Mouse (Mus musculus) intestine, postnatal 0 days (tissue): ENCODE data around the gene Utp15. TPM values are rescaled to one million over a fixed set of nuclear protein-coding genes. Genes with fewer than 3 reads are reported as not detected.

Experiments
- ATAC-seq: fragments of 200-750 bp; cut with Nextera tagmentation; 2 replicates; pipeline ENCODE4 v1.8.0; 2017; ENCODE audit warnings: mild to moderate bottlenecking, moderate TSS enrichment, moderate library complexity
- H3K27ac ChIP-seq: fragments of 300-500 bp; sonication (generic); 2 replicates; pipeline ENCODE4 v1.5.1; 2014; ENCODE audit warnings: mild to moderate bottlenecking, low read depth, low read length, moderate library complexity
- H3K27me3 ChIP-seq: fragments of 300-500 bp; sonication (generic); replicated peaks from 2 replicates; pipeline ENCODE4 v1.6.1; 2014; ENCODE audit warnings: low read length, mixed read lengths; ENCODE audit not compliant: control insufficient read depth, insufficient read depth
- H3K36me3 ChIP-seq: fragments of 300-500 bp; sonication (generic); 2 replicates; pipeline ENCODE4 v1.6.1; 2014; ENCODE audit warnings: mild to moderate bottlenecking, moderate library complexity; ENCODE audit not compliant: control insufficient read depth, insufficient read depth
- H3K4me1 ChIP-seq: fragments of 300-500 bp; sonication (generic); replicated peaks from 2 replicates; pipeline ENCODE4 v1.6.1; 2014; ENCODE audit warnings: antibody characterized with exemption, low read length, mixed read lengths; ENCODE audit not compliant: control insufficient read depth, insufficient read depth
- H3K4me2 ChIP-seq: fragments of 300-500 bp; sonication (generic); replicated peaks from 2 replicates; pipeline ENCODE4 v1.6.1; 2014; ENCODE audit warnings: low read depth, mild to moderate bottlenecking, moderate library complexity
- H3K4me3 ChIP-seq: fragments of 300-500 bp; sonication (generic); 2 replicates; pipeline ENCODE4 v1.5.1; 2014; ENCODE audit warnings: low read depth, low read length
- H3K9ac ChIP-seq: fragments of 300-500 bp; sonication (generic); 2 replicates; pipeline ENCODE4 v1.6.1; 2014; ENCODE audit warnings: mild to moderate bottlenecking, low read depth, low read length
- H3K9me3 ChIP-seq: fragments of 300-500 bp; sonication (generic); 2 replicates; pipeline ENCODE4 v1.6.1; 2016; ENCODE audit warnings: mixed run types; ENCODE audit not compliant: control insufficient read depth
- CTCF ChIP-seq: sonication (generic); IDR thresholded peaks from 2 replicates; pipeline ENCODE4 v1.5.1; 2016; ENCODE audit warnings: low read depth, mild to moderate bottlenecking, control low read depth, antibody characterized with exemption, moderate library complexity
- WGBS: fragments of 180-500 bp; shearing (Covaris S2); extraction: QIAGEN DNeasy Blood & Tissue Kit; methylation state at CpG from one replicate; pipeline ENCODE4 v1.1.7; 2014; 5-methylcytosine and 5-hydroxymethylcytosine counted together
- polyA plus RNA-seq: library from polyadenylated mRNA; unstranded; fragments of >200 nt; fragmentation: Nextera tagmentation; extraction: Ambion mirVana; gene quantifications from 2 replicates; pipeline ENCODE4 v1.2.1, GENCODE M21; 2015

Gene Utp15
- polyA plus RNA-seq, 1 experiment from 2014 or later, result 9.3 TPM

- H3K9ac ChIP-seq, result peak overlapping the region; percentile 74
- no peak for TF ChIP-seq CTCF
- peak overlapping the region; percentile 60 for H3K4me3 ChIP-seq
- no peaks in the 10 kb centered on the region for H3K9me3 ChIP-seq
- H3K4me2 ChIP-seq, result peak overlapping the region; percentile 94
- no peak; the same call in 1 of the 2 replicates for ATAC-seq
- peak overlapping the region; percentile 91 for H3K27ac ChIP-seq
- peaks cover 15% of the 10 kb centered on the region for H3K36me3 ChIP-seq
- under 1% methylated on average over 16 of the region's 16 CpGs for WGBS
- no peaks in the 10 kb centered on the region for H3K4me1 ChIP-seq
- H3K27me3 ChIP-seq, result no peaks in the 10 kb centered on the region
Measured at GRCm38 (mm10) chr13:98263458-98263987, 682 bp upstream of the Utp15 start.

GRCm38 (mm10) chr13:98254921-98255320, 7.9 kb downstream of the Utp15 start:
- Histone ChIP-seq H3K4me3 (no peak overlapping the region), H3K4me1 (no peaks in the 10 kb centered on the region), H3K9ac (no peak overlapping the region), H3K27me3 (no peaks in the 10 kb centered on the region), H3K36me3 (peaks cover 62% of the 10 kb centered on the region), H3K4me2 (no peak overlapping the region), H3K9me3 (no peaks in the 10 kb centered on the region), H3K27ac (no peak overlapping the region)
- peak; percentile 38 for TF ChIP-seq CTCF
- no peak for ATAC-seq
- WGBS, result 78% methylated on average over 9 of the region's 9 CpGs

- peaks cover 59% of the 10 kb centered on the region for H3K36me3 ChIP-seq
- 88% methylated on average over 10 of the region's 10 CpGs for whole genome bisulfite sequencing
- H3K27ac ChIP-seq, result no peak overlapping the region
- no peak overlapping the region for H3K4me2 ChIP-seq
- no peak overlapping the region for H3K9ac ChIP-seq
- no peak for ATAC-seq
- H3K9me3 ChIP-seq, result no peaks in the 10 kb centered on the region
- H3K4me3 ChIP-seq, result no peak overlapping the region
- H3K27me3 ChIP-seq, result no peaks in the 10 kb centered on the region
- no peaks in the 10 kb centered on the region for H3K4me1 ChIP-seq
- no peak for TF ChIP-seq CTCF
Measured at GRCm38 (mm10) chr13:98249594-98249993, 13.2 kb downstream of the Utp15 start.

DNA sequence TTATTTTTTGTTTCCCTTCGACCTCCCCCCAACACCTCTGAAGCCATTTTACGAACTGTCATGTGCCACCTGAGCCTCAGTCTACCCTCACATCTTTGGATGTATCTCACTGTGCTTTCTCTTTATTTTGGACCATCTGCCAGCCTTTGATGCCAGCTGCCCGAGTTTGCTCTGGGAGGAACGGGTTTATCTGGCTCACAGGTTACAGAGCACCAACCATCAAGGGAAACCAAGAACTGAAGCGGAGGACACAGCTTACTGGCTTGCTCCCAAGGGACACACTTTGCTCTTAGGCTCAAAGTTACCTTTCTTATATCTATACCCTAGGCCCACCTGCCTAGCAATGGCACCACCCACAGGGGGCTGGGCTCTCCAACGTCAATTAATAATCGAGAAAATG, 17.5 kb downstream of the Utp15 start:
- no peak overlapping the region for H3K4me3 ChIP-seq
- no peaks in the 10 kb centered on the region for H3K9me3 ChIP-seq
- TF ChIP-seq CTCF, result no peak
- WGBS, result 68% methylated on average over 7 of the region's 7 CpGs
- peaks cover 30% of the 10 kb centered on the region for H3K36me3 ChIP-seq
- no peaks in the 10 kb centered on the region for H3K27me3 ChIP-seq
- H3K4me2 ChIP-seq, result no peak overlapping the region
- H3K27ac ChIP-seq, result no peak overlapping the region
- no peaks in the 10 kb centered on the region for H3K4me1 ChIP-seq
- ATAC-seq, result no peak
- no peak overlapping the region for H3K9ac ChIP-seq

- WGBS, result 68% methylated on average over 5 of the region's 5 CpGs
- Histone ChIP-seq H3K4me2 (no peak overlapping the region), H3K4me1 (no peaks in the 10 kb centered on the region), H3K4me3 (no peak overlapping the region), H3K36me3 (peaks cover 24% of the 10 kb centered on the region), H3K9me3 (no peaks in the 10 kb centered on the region), H3K27me3 (no peaks in the 10 kb centered on the region), H3K27ac (no peak overlapping the region), H3K9ac (no peak overlapping the region)
- TF ChIP-seq CTCF, result no peak
- no peak for ATAC-seq
Measured at GRCm38 (mm10) chr13:98244571-98245350, 18.1 kb downstream of the Utp15 start.

GRCm38 (mm10) chr13:98241531-98242282, 21.1 kb downstream of the Utp15 start:
- H3K4me1 ChIP-seq, result no peaks in the 10 kb centered on the region
- no peak for ATAC-seq
- WGBS, result 65% methylated on average over 9 of the region's 9 CpGs

More at GRCm38 (mm10) chr13:98241531-98242282, 21.1 kb downstream of the Utp15 start:
- no peaks in the 10 kb centered on the region for H3K27me3 ChIP-seq
- no peak overlapping the region for H3K4me2 ChIP-seq
- no peaks in the 10 kb centered on the region for H3K9me3 ChIP-seq
- H3K27ac ChIP-seq, result no peak overlapping the region
- no peak overlapping the region for H3K4me3 ChIP-seq
- H3K36me3 ChIP-seq, result no peaks in the 10 kb centered on the region
- H3K9ac ChIP-seq, result no peak overlapping the region
- TF ChIP-seq CTCF, result no peak
